Mouse (Mus musculus) lung, embryonic 16.5 days (tissue): ENCODE results near the gene Psap. TPM values are rescaled to one million over a fixed set of nuclear protein-coding genes. Genes with fewer than 3 reads are reported as not detected.
"Not testable (repeated sequence)": the region's sequence is repeated elsewhere in the genome, so short reads cannot be mapped to it uniquely, and the experiment has no call there.

Source experiments
- ATAC-seq: fragments of 200-750 bp; cut with Nextera tagmentation; 2 replicates; pipeline ENCODE4 v1.8.0; 2017; ENCODE audit warnings: low read depth, mild to moderate bottlenecking, moderate library complexity
- H3K27ac ChIP-seq: fragments of 300-500 bp; sonication (generic); 2 replicates; pipeline ENCODE4 v1.5.1; 2014; ENCODE audit warnings: mild to moderate bottlenecking, control low read depth, low read length
- H3K27me3 ChIP-seq: fragments of 300-500 bp; sonication (generic); 2 replicates; pipeline ENCODE4 v1.6.1; 2014; ENCODE audit warnings: low read depth, low read length, mixed read lengths; ENCODE audit not compliant: control insufficient read depth, insufficient read depth
- H3K36me3 ChIP-seq: fragments of 300-500 bp; sonication (generic); 2 replicates; pipeline ENCODE4 v1.6.1; 2014; ENCODE audit warnings: low read length; ENCODE audit not compliant: control insufficient read depth, insufficient read depth
- H3K4me1 ChIP-seq: fragments of 300-500 bp; sonication (generic); replicated peaks from 2 replicates; pipeline ENCODE4 v1.6.1; 2014; ENCODE audit warnings: low read length, mixed read lengths; ENCODE audit not compliant: control insufficient read depth, insufficient read depth
- H3K4me2 ChIP-seq: fragments of 300-500 bp; sonication (generic); 2 replicates; pipeline ENCODE4 v1.6.1; 2014; ENCODE audit warnings: low read depth, low read length, control low read depth
- H3K4me3 ChIP-seq: fragments of 300-500 bp; sonication (generic); 2 replicates; pipeline ENCODE4 v1.5.1; 2014; ENCODE audit warnings: mild to moderate bottlenecking, low read length, control low read depth
- H3K9ac ChIP-seq: fragments of 300-500 bp; sonication (generic); 2 replicates; pipeline ENCODE4 v1.6.1; 2014; ENCODE audit warnings: low read length, control low read depth
- H3K9me3 ChIP-seq: fragments of 300-500 bp; sonication (generic); 2 replicates; pipeline ENCODE4 v1.6.1; 2016; ENCODE audit warnings: low read length; ENCODE audit not compliant: control insufficient read depth
- WGBS: fragments of 180-500 bp; shearing (Covaris S2); extraction: QIAGEN DNeasy Blood & Tissue Kit; methylation state at CpG from one replicate; pipeline ENCODE4 v1.1.7; 2014; 5-methylcytosine and 5-hydroxymethylcytosine counted together
- polyA plus RNA-seq: library from polyadenylated mRNA; unstranded; fragments of >200 nt; fragmentation: Nextera tagmentation; extraction: Ambion mirVana; gene quantifications from 2 replicates; pipeline ENCODE4 v1.2.1, GENCODE M21; 2015

Gene Psap
- 131 and 132 TPM in 2 replicates for polyA plus RNA-seq

DNA sequence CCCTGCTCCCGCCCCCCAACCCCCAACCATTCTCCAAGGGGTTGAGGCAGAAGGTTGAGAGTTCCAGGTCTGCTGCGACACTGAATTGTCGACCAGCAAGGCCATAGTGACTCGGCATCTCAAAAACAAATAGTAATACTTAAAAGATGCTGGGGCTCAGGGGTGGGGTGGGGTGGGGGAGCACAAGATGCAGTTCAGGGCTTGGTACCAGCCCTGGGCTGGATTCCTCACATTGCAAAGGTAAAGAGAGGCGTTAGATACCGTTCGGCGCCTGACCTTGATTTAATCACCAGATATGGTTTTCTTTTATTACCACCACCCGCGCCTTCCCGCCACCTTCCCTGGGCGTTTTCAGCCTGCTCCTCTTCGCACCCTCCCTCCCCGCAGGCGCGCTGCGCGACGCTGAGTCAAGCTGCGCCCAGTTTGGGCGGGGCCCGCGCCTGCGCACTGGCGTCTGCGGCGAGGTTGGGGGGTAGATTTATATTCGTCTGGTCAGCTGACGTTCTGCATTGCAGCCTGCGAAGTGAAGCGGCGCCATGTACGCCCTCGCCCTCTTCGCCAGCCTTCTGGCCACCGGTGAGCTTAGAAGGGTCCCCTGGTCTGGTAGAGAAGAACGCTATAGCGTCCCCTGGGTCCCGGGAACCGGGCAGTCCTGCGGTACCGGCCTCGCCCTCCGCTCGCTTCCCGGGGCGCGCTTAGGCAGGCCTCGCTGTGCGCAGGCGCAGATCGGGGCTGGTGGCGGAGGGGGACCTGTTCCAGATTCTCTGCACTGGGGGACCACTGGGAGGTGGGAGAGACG, at the start of gene Psap:
Gene Psap, plus strand, starts transcription at position 421 of the 799 bp plus-strand sequence.
- Histone ChIP-seq H3K4me3 (peak within 1 kb of the TSS; percentile 66), H3K27me3 (no peaks in the 10 kb centered on the region), H3K36me3 (no peaks in the 10 kb centered on the region), H3K9me3 (no peaks in the 10 kb centered on the region), H3K4me2 (peak within 1 kb of the TSS; percentile 71), H3K27ac (peak within 1 kb of the TSS; percentile 41), H3K4me1 (peaks cover 14% of the 10 kb centered on the region; the same call in 1 of the 2 replicates), H3K9ac (peak within 1 kb of the TSS; percentile 81)
- ATAC-seq = peak; percentile 94
- 3% methylated on average over 54 of the region's 54 CpGs for WGBS

DNA sequence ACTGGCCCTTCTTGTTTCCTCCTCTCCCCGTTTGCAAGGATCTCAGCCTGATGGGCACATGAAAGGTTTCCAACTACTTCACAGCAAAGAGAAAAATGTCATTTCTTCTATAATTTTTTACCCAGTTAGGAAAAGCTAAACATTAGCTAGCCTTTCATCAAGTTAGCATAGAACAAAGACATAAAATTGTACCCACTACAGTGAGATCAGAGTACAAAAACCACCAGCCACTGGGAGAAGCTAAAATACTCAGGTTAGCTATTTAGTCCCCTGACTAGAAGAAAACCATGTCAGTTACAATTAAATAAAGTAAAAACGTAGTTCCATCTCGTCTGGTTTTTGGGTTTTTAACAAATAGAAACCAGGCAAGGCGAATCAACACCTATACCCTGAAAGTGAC, 49.8 kb upstream of the Psap start:
- Histone ChIP-seq H3K27ac (no peak overlapping the region), H3K9me3 (no peaks in the 10 kb centered on the region), H3K9ac (no peak overlapping the region), H3K4me2 (no peak overlapping the region), H3K4me3 (no peak overlapping the region), H3K27me3 (no peaks in the 10 kb centered on the region), H3K4me1 (no peaks in the 10 kb centered on the region), H3K36me3 (no peaks in the 10 kb centered on the region)
- no peak for ATAC-seq
- 56% methylated on average over 4 of the region's 4 CpGs for WGBS

- H3K4me2 ChIP-seq = no peak overlapping the region
- H3K4me3 ChIP-seq = no peak overlapping the region
- no peak for ATAC-seq
- no peaks in the 10 kb centered on the region for H3K36me3 ChIP-seq
- H3K9me3 ChIP-seq = no peaks in the 10 kb centered on the region
- H3K27ac ChIP-seq = no peak overlapping the region
- no peaks in the 10 kb centered on the region for H3K4me1 ChIP-seq
- WGBS = 87% methylated on average over 6 of the region's 6 CpGs
- no peaks in the 10 kb centered on the region for H3K27me3 ChIP-seq
- H3K9ac ChIP-seq = no peak overlapping the region
Measured at GRCm38 (mm10) chr10:60229113-60229512, 48.3 kb upstream of the Psap start.

DNA sequence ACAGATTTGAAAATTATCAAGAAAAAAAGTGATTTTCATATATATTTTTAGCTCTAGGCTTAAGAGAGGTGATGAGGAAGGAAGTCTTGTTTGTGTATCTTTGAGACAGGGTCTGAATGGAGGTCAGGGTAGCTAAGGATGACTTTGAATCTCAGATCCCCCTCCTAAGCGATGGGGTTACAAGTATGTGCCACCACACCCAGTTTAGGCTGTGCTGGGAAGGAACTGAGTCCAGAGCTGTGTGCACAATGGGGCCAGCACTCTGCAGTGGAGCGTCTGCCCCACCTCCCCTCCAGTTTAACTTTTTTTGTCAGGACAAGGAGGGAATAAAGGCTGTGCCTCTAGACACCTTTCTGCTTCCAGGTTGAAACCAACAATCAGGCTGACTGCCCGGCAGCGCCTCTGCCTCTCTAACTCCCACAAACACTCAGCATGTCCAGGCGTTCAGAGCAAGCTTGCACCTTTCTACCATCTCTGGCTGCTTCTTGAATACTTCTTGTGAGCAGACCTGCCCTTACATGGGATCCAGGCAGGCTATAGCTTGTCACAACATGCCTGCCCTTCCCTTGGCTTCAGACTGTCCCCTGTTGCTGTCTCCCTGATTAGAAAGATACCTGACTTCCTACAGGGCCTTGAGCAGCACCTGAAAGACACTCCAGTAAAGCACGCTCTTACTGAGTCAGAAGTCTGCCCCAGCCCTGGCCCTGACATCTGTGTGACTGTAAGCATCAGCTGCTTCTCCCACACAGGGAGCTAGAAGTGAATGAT, 46.9 kb upstream of the Psap start:
- Histone ChIP-seq H3K27me3 (no peaks in the 10 kb centered on the region), H3K9ac (no peak overlapping the region), H3K4me3 (no peak overlapping the region), H3K27ac (no peak overlapping the region), H3K4me1 (no peaks in the 10 kb centered on the region), H3K36me3 (no peaks in the 10 kb centered on the region), H3K9me3 (no peaks in the 10 kb centered on the region), H3K4me2 (no peak overlapping the region)
- WGBS = 55% methylated on average over 6 of the region's 6 CpGs
- ATAC-seq = no peak

DNA sequence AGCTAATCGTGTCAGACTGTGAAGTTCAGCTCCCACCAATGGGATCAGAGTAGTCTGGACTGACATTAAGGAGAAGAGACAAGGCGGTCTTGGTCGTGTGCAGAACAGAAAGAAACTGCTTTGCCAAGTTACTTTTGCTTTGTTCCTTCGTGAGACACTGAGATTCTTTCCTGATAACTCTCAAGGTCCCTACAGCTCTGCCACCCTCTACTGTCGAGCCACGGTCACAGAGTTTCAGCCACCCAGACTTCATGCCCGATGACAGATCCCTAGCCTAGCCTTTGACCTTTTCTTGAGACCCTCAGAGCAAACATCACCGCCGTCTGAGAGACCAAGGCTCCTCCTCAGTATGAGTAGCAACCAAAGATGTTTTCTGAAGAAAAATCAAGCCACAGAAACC, 43.4 kb upstream of the Psap start:
- H3K4me2 ChIP-seq = no peak overlapping the region
- no peaks in the 10 kb centered on the region for H3K4me1 ChIP-seq
- H3K27me3 ChIP-seq = no peaks in the 10 kb centered on the region
- H3K4me3 ChIP-seq = no peak overlapping the region
- WGBS = 62% methylated on average over 9 of the region's 9 CpGs
- no peak overlapping the region for H3K27ac ChIP-seq
- H3K9ac ChIP-seq = no peak overlapping the region
- H3K36me3 ChIP-seq = no peaks in the 10 kb centered on the region
- no peaks in the 10 kb centered on the region for H3K9me3 ChIP-seq
- ATAC-seq = no peak

DNA sequence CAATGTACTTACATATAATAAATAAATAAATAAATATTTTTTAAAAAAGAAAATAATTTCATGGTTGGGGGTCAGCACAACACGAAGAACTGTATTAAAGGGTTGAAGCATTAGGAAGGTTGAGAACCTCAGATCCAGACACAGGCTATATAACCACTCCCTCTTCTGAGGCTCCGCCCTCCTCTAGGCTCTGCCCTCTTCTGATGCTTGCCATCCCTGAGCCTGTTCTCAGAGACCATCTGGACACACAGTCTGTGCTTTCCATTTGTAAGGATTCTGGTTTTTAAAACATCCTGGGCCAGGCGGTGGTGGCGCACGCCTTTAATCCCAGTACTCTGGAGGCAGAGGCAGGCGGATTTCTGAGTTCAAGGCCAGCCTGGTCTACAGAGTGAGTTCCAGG, 41.6 kb upstream of the Psap start:
- 92% methylated on average over 6 of the region's 6 CpGs for WGBS
- not testable (repeated sequence) for H3K27me3 ChIP-seq, ATAC-seq, H3K9me3 ChIP-seq, H3K36me3 ChIP-seq, H3K27ac ChIP-seq, H3K9ac ChIP-seq, H3K4me2 ChIP-seq, H3K4me3 ChIP-seq, H3K4me1 ChIP-seq

DNA sequence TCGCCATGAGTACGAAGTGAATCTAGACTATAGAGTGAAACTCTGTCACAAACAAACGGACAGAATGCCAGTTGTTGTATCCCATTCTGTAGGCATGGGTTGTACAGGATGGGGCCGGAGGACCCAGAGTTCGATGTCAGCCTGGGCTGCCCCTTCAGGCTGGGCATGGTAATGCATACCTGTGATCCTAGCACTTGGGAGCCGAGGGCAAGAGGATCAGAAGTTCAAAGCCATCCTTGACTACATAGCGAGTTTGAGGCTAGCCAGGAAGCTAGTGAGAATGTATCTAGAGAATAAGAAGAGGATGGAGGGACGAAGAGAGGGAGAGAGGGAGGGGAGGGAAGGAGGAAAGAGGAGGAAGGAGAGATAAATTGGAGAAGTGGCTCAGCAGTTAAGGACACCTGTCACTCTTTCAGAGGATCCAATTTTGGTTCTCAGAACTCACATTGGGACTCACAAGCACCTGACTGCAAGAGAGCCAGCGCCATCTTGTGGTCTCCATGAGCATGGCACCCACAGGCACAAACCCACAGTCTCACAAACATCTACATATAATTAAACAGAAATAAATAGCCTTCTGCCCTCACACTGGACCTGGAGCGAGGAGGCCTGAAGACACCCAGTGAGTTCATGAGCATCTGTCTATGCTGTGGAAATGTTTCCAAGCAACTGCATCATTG, 39.8 kb upstream of the Psap start:
- Histone ChIP-seq H3K4me1 (no peaks in the 10 kb centered on the region), H3K4me3 (no peak overlapping the region), H3K9ac (no peak overlapping the region), H3K27ac (no peak overlapping the region), H3K4me2 (no peak overlapping the region), H3K36me3 (no peaks in the 10 kb centered on the region), H3K27me3 (no peaks in the 10 kb centered on the region), H3K9me3 (no peaks in the 10 kb centered on the region)
- 60% methylated on average over 10 of the region's 10 CpGs for WGBS
- no peak for ATAC-seq

DNA sequence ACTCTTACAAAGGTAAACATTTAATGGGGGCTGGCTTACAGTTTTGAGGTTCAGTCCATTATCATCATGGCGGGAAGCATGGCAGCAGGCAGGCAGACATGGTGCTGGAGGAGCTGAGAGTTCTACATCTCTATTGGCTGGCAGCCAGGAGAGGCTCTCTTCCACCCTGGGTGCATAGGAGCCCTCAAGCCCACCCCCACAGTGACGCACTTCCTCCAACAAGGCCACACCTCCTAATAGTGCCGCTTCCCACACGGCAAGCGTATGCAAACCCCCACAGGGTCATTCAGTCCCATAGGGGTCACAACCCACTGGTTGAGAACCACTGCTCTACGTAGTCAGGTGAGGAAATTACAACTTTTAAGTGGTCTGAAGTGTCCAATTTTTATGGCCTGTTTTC, 37.0 kb upstream of the Psap start:
- Histone ChIP-seq H3K27ac (no peak overlapping the region), H3K4me1 (no peaks in the 10 kb centered on the region), H3K36me3 (no peaks in the 10 kb centered on the region), H3K4me3 (no peak overlapping the region), H3K4me2 (no peak overlapping the region), H3K9ac (no peak overlapping the region), H3K27me3 (no peaks in the 10 kb centered on the region), H3K9me3 (no peaks in the 10 kb centered on the region)
- WGBS = 83% methylated on average over 6 of the region's 6 CpGs
- no peak for ATAC-seq

DNA sequence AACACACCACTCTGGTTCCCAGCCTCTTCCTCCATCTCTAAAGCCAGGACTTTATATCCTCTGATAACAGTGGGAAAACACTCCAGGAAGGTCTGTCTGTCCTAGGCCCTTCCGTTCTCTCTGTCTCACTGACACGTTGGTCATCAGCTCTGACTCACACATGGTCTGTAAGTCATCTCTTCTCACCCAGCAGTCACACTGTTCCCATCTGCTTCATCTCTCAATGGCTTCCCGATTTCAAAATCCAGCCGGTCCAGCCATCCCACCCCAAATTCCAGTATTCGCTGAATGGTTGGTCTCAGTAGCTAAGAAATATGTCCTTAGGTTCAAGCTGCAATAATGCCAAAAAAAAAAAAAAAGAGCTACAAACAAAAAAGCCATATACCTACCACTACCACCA, 33.5 kb upstream of the Psap start:
- peak; percentile 34; the same call in 1 of the 2 replicates for ATAC-seq
- Histone ChIP-seq H3K9ac (no peak overlapping the region), H3K9me3 (no peaks in the 10 kb centered on the region), H3K4me1 (no peaks in the 10 kb centered on the region), H3K4me2 (no peak overlapping the region), H3K27ac (no peak overlapping the region), H3K27me3 (no peaks in the 10 kb centered on the region), H3K4me3 (no peak overlapping the region), H3K36me3 (no peaks in the 10 kb centered on the region)
- WGBS = 63% methylated on average over 5 of the region's 5 CpGs
